Mouse (Mus musculus) brain, embryonic 14.5 days (tissue): ENCODE measurements around the gene Oxa1l.

Experiments
- CTCF ChIP-seq: fragments of 200-500 bp; IDR thresholded peaks from 2 replicates; pipeline ENCODE4 v1.5.1; 2012; ENCODE audit warnings: inconsistent platforms, mild to moderate bottlenecking, moderate library complexity, borderline replicate concordance; ENCODE audit not compliant: insufficient read depth, insufficient read length; ENCODE audit errors: extremely low read depth
- POLR2A ChIP-seq: fragments of 200-500 bp; IDR thresholded peaks from 2 replicates; pipeline ENCODE4 v1.6.1; 2012; ENCODE audit warnings: mild to moderate bottlenecking, inconsistent platforms, borderline replicate concordance; ENCODE audit not compliant: poor library complexity, insufficient read depth, insufficient read length, severe bottlenecking; ENCODE audit errors: extremely low read depth

DNA sequence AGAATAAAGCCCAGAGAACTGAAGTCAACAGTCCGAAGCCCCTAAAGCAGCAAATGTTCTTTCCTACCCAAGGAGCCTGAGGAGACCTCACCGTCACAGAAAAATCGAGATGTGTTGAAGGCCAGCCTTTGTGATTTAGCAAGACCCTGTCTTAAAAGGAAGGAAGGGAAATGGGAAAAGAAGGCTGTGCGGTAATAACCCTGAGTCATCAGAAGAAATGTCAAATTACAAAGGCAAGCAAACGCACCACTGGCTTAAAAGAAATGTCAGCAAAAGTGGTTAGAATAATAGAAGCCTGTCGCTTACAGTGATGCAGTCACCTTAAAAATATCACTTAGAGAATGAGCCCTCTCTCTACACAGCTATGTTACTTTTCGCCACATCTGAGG lies 37.9 kb downstream of the Oxa1l start:
- TF ChIP-seq POLR2A (no peak), CTCF (no peak)
